ENCODE assay signal across 14 mouse cellular contexts in genomic region chr4:107249471-107249870, GRCm38 (mm10). TPM values are rescaled to one million over a fixed set of nuclear protein-coding genes. Genes with fewer than 3 reads are reported as not detected.
DNase-seq lines count a peak whose midpoint lies in the region; ATAC-seq and TF ChIP-seq lines count a peak whose summit lies in the region.
"Had no signal": no experiment of that assay in that cellular context is flagged by ENCODE, and none has a peak within 500 bp of the region (broad histone marks: within the 10 kb centered on the region; RNA-seq: fewer than 3 reads in every experiment).

No protein-coding gene starts in this region.

- peaks cover 20% of the 10 kb centered on the region for H3K4me1 ChIP-seq in forebrain, embryonic 14.5 days (ENCODE audit: control insufficient read depth, insufficient read depth, low read length)
- H3K4me1 ChIP-seq in forebrain, postnatal 0 days (ENCODE audit: insufficient read depth) = 0 out of 2 replicates have a peak, but pooled peaks cover 4% of the 10 kb centered on the region

- H3K27ac ChIP-seq in forebrain, embryonic 14.5 days (ENCODE audit: low read depth, low read length) = no peak overlapping the region
- H3K27ac ChIP-seq in forebrain, postnatal 0 days (ENCODE audit: low read depth, low read length) = no peak overlapping the region
- H3K27ac ChIP-seq: embryonic facial prominence, embryonic 15.5 days; kidney, embryonic 15.5 days; macrophage had no signal

- H3K36me3 ChIP-seq in forebrain, embryonic 14.5 days (ENCODE audit: control insufficient read depth, insufficient read depth, low read length) = 0 out of 2 replicates have a peak, but pooled peaks cover 13% of the 10 kb centered on the region
- H3K36me3 ChIP-seq in forebrain, postnatal 0 days (ENCODE audit: insufficient read depth) = peaks cover 4% of the 10 kb centered on the region; the same call in 1 of the 2 replicates

- DNase-seq in forebrain, embryonic 14.5 days (ENCODE audit: low spot score) = peak; percentile 32
- DNase-seq in forebrain, postnatal 0 days = no peak
- DNase-seq in layer of hippocampus, postnatal 36 days = peak; percentile 16 to 23
- DNase-seq in layer of hippocampus, adult 9-10 months (ENCODE audit: low spot score) = no peak
- peak; percentile 39 to 76 for DNase-seq in lung, adult 18-20 months
- DNase-seq in thymus, adult 18-20 months = peak; percentile 73 to 84
- DNase-seq in gastrocnemius, adult 18-20 months (ENCODE audit: low spot score) = no peak
- DNase-seq: gastrocnemius, postnatal 36 days had no signal

- H3K27me3 ChIP-seq in forebrain, embryonic 14.5 days (replicated peaks; ENCODE audit: control insufficient read depth, insufficient read depth, low read length) = no peaks in the 10 kb centered on the region
- no peaks in the 10 kb centered on the region for H3K27me3 ChIP-seq in forebrain, postnatal 0 days (ENCODE audit: insufficient read depth, low read length)
- H3K27me3 ChIP-seq: embryonic facial prominence, embryonic 15.5 days; kidney, embryonic 15.5 days had no signal

- no peak for ATAC-seq in forebrain, embryonic 14.5 days
- ATAC-seq in forebrain, postnatal 0 days = no peak
- no peak for ATAC-seq in megakaryocyte progenitor cell, adult 5-6 weeks (replicated peaks; ENCODE audit: poor library complexity)

- no peak overlapping the region for H3K4me2 ChIP-seq in forebrain, embryonic 14.5 days (ENCODE audit: low read length)
- H3K4me2 ChIP-seq in forebrain, postnatal 0 days (ENCODE audit: low read depth) = no peak overlapping the region
- H3K4me2 ChIP-seq: embryonic facial prominence, embryonic 15.5 days; kidney, embryonic 15.5 days had no signal

- H3K9me3 ChIP-seq in forebrain, embryonic 14.5 days (replicated peaks; ENCODE audit: control insufficient read depth, low read length) = no peaks in the 10 kb centered on the region
- no peaks in the 10 kb centered on the region for H3K9me3 ChIP-seq in forebrain, postnatal 0 days (ENCODE audit: low read length)
- H3K9me3 ChIP-seq: embryonic facial prominence, embryonic 15.5 days; kidney, embryonic 15.5 days had no signal

- H3K9ac ChIP-seq in forebrain, embryonic 14.5 days (ENCODE audit: low read length) = no peak overlapping the region
- H3K9ac ChIP-seq in forebrain, postnatal 0 days = no peak overlapping the region
- H3K9ac ChIP-seq: embryonic facial prominence, embryonic 15.5 days; kidney, embryonic 15.5 days had no signal

- H3K4me3 ChIP-seq in forebrain, embryonic 14.5 days (ENCODE audit: low read depth, low read length) = no peak overlapping the region
- no peak overlapping the region for H3K4me3 ChIP-seq in forebrain, postnatal 0 days (ENCODE audit: low read depth, low read length)
- H3K4me3 ChIP-seq: embryonic facial prominence, embryonic 15.5 days; kidney, embryonic 15.5 days had no signal

- 64% methylated on average over 2 of the region's 2 CpGs for WGBS in forebrain, embryonic 14.5 days
- WGBS in forebrain, postnatal 0 days = 47% methylated on average over 2 of the region's 2 CpGs

- no peak for TF ChIP-seq CTCF in forebrain, postnatal 0 days (IDR thresholded peaks at IDR 0.05; ENCODE audit: low read depth)

RNA-seq across cellular contexts. Expression of gene Lrrc42, which starts 3.9 kb away (rescaled TPM):
- 60.0 and 60.9 TPM in 2 replicates for polyA plus RNA-seq in forebrain, embryonic 14.5 days (2014; fragmentation: Nextera tagmentation; extraction: Ambion mirVana)
- total RNA-seq in forebrain, postnatal 0 days (2014; rRNA removed) = 12.4 and 14.7 TPM in 2 replicates
- polyA plus RNA-seq in forebrain, postnatal 0 days (2015; fragmentation: Nextera tagmentation; extraction: Ambion mirVana) = 27.9 and 36.4 TPM in 2 replicates
- 10 to 100 TPM; 39.6 to 41.3 TPM for total RNA-seq in layer of hippocampus, postnatal 36 days (2021)
- 11.0 and 13.8 TPM in 2 replicates for total RNA-seq in megakaryocyte progenitor cell, adult 5-6 weeks (2015)
- 6.5 and 7.0 TPM in 2 replicates for total RNA-seq in megakaryocyte progenitor cell, adult 5-6 weeks (2017)
- 1 to 10 TPM; 7.9 to 9.5 TPM for total RNA-seq in gastrocnemius, adult 18-20 months (2021)

RNA-seq across cellular contexts. Expression of gene Hspb11, which starts 3.9 kb away (rescaled TPM):
- 33.3 and 40.8 TPM in 2 replicates for polyA plus RNA-seq in forebrain, embryonic 14.5 days (2014; fragmentation: Nextera tagmentation; extraction: Ambion mirVana)
- 17.9 and 20.4 TPM in 2 replicates for total RNA-seq in forebrain, postnatal 0 days (2014; rRNA removed)
- 40.5 and 43.8 TPM in 2 replicates for polyA plus RNA-seq in forebrain, postnatal 0 days (2015; fragmentation: Nextera tagmentation; extraction: Ambion mirVana)
- total RNA-seq in layer of hippocampus, postnatal 36 days (2021) = 10 to 100 TPM; 27.8 to 29.4 TPM
- 12.1 and 13.9 TPM in 2 replicates for total RNA-seq in megakaryocyte progenitor cell, adult 5-6 weeks (2015)
- 8.1 and 17.6 TPM in 2 replicates for total RNA-seq in megakaryocyte progenitor cell, adult 5-6 weeks (2017)
- 1 to 10 TPM; 9.2 to 9.7 TPM for total RNA-seq in gastrocnemius, adult 18-20 months (2021)

RNA-seq across cellular contexts. Expression of gene Ldlrad1, which starts 40.5 kb away (rescaled TPM):
- polyA plus RNA-seq in forebrain, embryonic 14.5 days (2014; fragmentation: Nextera tagmentation; extraction: Ambion mirVana) = not detected in 2 replicates
- total RNA-seq in forebrain, postnatal 0 days (2014; rRNA removed) = 0.69 TPM in 1 of 2 replicates, not detected in the other
- not detected in 2 replicates for polyA plus RNA-seq in forebrain, postnatal 0 days (2015; fragmentation: Nextera tagmentation; extraction: Ambion mirVana)
- not detected for total RNA-seq in layer of hippocampus, postnatal 36 days (2021)
- total RNA-seq in megakaryocyte progenitor cell, adult 5-6 weeks (2015) = not detected in 2 replicates
- not detected in 2 replicates for total RNA-seq in megakaryocyte progenitor cell, adult 5-6 weeks (2017)
- not detected for total RNA-seq in gastrocnemius, adult 18-20 months (2021)
- total RNA-seq: gastrocnemius, postnatal 36 days; left cerebral cortex, postnatal 25 days had no signal
- polyA plus RNA-seq: kidney, embryonic 15.5 days; macrophage; stomach, embryonic 14.5 days had no signal

RNA-seq across cellular contexts. Expression of gene Dio1, which starts 57.5 kb away (rescaled TPM):
- not detected in 2 replicates for polyA plus RNA-seq in forebrain, embryonic 14.5 days (2014; fragmentation: Nextera tagmentation; extraction: Ambion mirVana)
- total RNA-seq in forebrain, postnatal 0 days (2014; rRNA removed) = not detected in 2 replicates
- not detected in 2 replicates for polyA plus RNA-seq in forebrain, postnatal 0 days (2015; fragmentation: Nextera tagmentation; extraction: Ambion mirVana)
- not detected for total RNA-seq in layer of hippocampus, postnatal 36 days (2021)
- total RNA-seq in megakaryocyte progenitor cell, adult 5-6 weeks (2015) = not detected in 2 replicates
- not detected in 2 replicates for total RNA-seq in megakaryocyte progenitor cell, adult 5-6 weeks (2017)
- not detected for total RNA-seq in gastrocnemius, adult 18-20 months (2021)
- total RNA-seq: gastrocnemius, postnatal 36 days; left cerebral cortex, postnatal 25 days had no signal
- polyA plus RNA-seq: macrophage; stomach, embryonic 14.5 days had no signal

Comparison
In these comparisons a context has a peak if more than half of its experiments do, and no peak if none do; other contexts are left out.
1. DNase-seq: peak in forebrain, embryonic 14.5 days (single experiment), layer of hippocampus, postnatal 36 days (2 of 2), lung, adult 18-20 months (2 of 2) and thymus, adult 18-20 months (2 of 2); none in forebrain, postnatal 0 days (single experiment), layer of hippocampus, adult 9-10 months (single experiment) and gastrocnemius, adult 18-20 months (single experiment).